ENCODE assay signal across 10 mouse cellular contexts in genomic region chr5:33934081-33934480, GRCm38 (mm10). TPM values are rescaled to one million over a fixed set of nuclear protein-coding genes. Genes with fewer than 3 reads are reported as not detected.
DNase-seq lines count a peak whose midpoint lies in the region; ATAC-seq and TF ChIP-seq lines count a peak whose summit lies in the region.
"Had no signal": no experiment of that assay in that cellular context is flagged by ENCODE, and none has a peak within 500 bp of the region (broad histone marks: within the 10 kb centered on the region; RNA-seq: fewer than 3 reads in every experiment).

No protein-coding gene starts in this region.

- no peak overlapping the region for H3K9ac ChIP-seq in heart, embryonic 12.5 days
- no peak overlapping the region for H3K9ac ChIP-seq in heart, adult 2 months (ENCODE audit: low read depth, low read length)
- no peak overlapping the region for H3K9ac ChIP-seq in forebrain, postnatal 0 days
- no peak overlapping the region for H3K9ac ChIP-seq in liver, postnatal 0 days (replicated peaks)

- intact Hi-C loops in heart, adult 2 months (cut with DNase I): no loop called here

- 82% methylated on average over 2 of the region's 2 CpGs for WGBS in heart, embryonic 12.5 days
- 92% methylated on average over 2 of the region's 2 CpGs for WGBS in heart, adult 2 months
- 94% methylated on average over 2 of the region's 2 CpGs for WGBS in forebrain, postnatal 0 days
- WGBS in liver, postnatal 0 days (ENCODE audit: insufficient replicate concordance): 65% methylated on average over 2 of the region's 2 CpGs

- H3K27ac ChIP-seq in heart, embryonic 12.5 days (ENCODE audit: poor library complexity, severe bottlenecking): no peak overlapping the region
- H3K27ac ChIP-seq in heart, adult 2 months: no peak overlapping the region
- H3K27ac ChIP-seq in forebrain, postnatal 0 days (ENCODE audit: low read depth, low read length): no peak overlapping the region
- peak overlapping the region; percentile 61 for H3K27ac ChIP-seq in liver, postnatal 0 days (ENCODE audit: low read depth)
- H3K27ac ChIP-seq: macrophage had no signal

- TF ChIP-seq EP300 in heart, adult 2 months (IDR thresholded peaks at IDR 0.05; ENCODE audit: insufficient read depth, low read depth, low read length): no peak
- no peak for TF ChIP-seq EP300 in liver, postnatal 0 days (IDR thresholded peaks at IDR 0.05; ENCODE audit: low read depth)

- H3K4me2 ChIP-seq in heart, embryonic 12.5 days: peak overlapping the region; percentile 48; the same call in 1 of the 2 replicates
- peak overlapping the region; percentile 55; the same call in 1 of the 2 replicates for H3K4me2 ChIP-seq in forebrain, postnatal 0 days (ENCODE audit: low read depth)
- H3K4me2 ChIP-seq in liver, postnatal 0 days (ENCODE audit: low read depth, low read length): peak overlapping the region; percentile 82

- no peak for TF ChIP-seq POLR2A in heart, adult 2 months (IDR thresholded peaks at IDR 0.05; ENCODE audit: insufficient read depth, low read depth, low read length)

- H3K27me3 ChIP-seq in heart, embryonic 12.5 days (replicated peaks): no peaks in the 10 kb centered on the region
- no peaks in the 10 kb centered on the region for H3K27me3 ChIP-seq in heart, adult 2 months (ENCODE audit: control insufficient read depth, insufficient read depth, low read length)
- no peaks in the 10 kb centered on the region for H3K27me3 ChIP-seq in forebrain, postnatal 0 days (ENCODE audit: insufficient read depth, low read length)
- no peaks in the 10 kb centered on the region for H3K27me3 ChIP-seq in liver, postnatal 0 days (ENCODE audit: insufficient read depth, low read length)

- peaks cover 19% of the 10 kb centered on the region for H3K4me1 ChIP-seq in heart, embryonic 12.5 days (replicated peaks)
- H3K4me1 ChIP-seq in heart, adult 2 months (ENCODE audit: control insufficient read depth, insufficient read depth, low read length): peaks cover 8% of the 10 kb centered on the region
- H3K4me1 ChIP-seq in forebrain, postnatal 0 days (ENCODE audit: insufficient read depth): peaks cover 18% of the 10 kb centered on the region
- H3K4me1 ChIP-seq in liver, postnatal 0 days (ENCODE audit: insufficient read depth): peaks cover 26% of the 10 kb centered on the region

- no peak for TF ChIP-seq CTCF in heart, adult 2 months (IDR thresholded peaks at IDR 0.05)
- TF ChIP-seq CTCF in forebrain, postnatal 0 days (IDR thresholded peaks at IDR 0.05; ENCODE audit: low read depth): no peak
- TF ChIP-seq CTCF in liver, postnatal 0 days (IDR thresholded peaks at IDR 0.05; ENCODE audit: low read depth): no peak

- H3K79me2 ChIP-seq in heart, adult 2 months (replicated peaks; ENCODE audit: control insufficient read depth, insufficient read depth, low read length): peaks cover 11% of the 10 kb centered on the region

- H3K36me3 ChIP-seq in heart, embryonic 12.5 days: peaks cover 34% of the 10 kb centered on the region
- H3K36me3 ChIP-seq in heart, adult 2 months (ENCODE audit: control insufficient read depth, insufficient read depth, low read length): peaks cover 7% of the 10 kb centered on the region
- H3K36me3 ChIP-seq in forebrain, postnatal 0 days (ENCODE audit: insufficient read depth): peaks cover 14% of the 10 kb centered on the region; the same call in 1 of the 2 replicates
- H3K36me3 ChIP-seq in liver, postnatal 0 days (replicated peaks; ENCODE audit: insufficient read depth, low read length): peaks cover 11% of the 10 kb centered on the region; the same call in 1 of the 2 replicates

- ATAC-seq in heart, embryonic 12.5 days (ENCODE audit: insufficient number of reproducible peaks, low FRiP score): no peak
- no peak for ATAC-seq in forebrain, postnatal 0 days
- ATAC-seq in liver, postnatal 0 days: no peak

- peaks cover 7% of the 10 kb centered on the region for H3K9me3 ChIP-seq in heart, embryonic 12.5 days (replicated peaks)
- H3K9me3 ChIP-seq in forebrain, postnatal 0 days (ENCODE audit: low read length): no peaks in the 10 kb centered on the region
- H3K9me3 ChIP-seq in liver, postnatal 0 days (ENCODE audit: low read length): no peaks in the 10 kb centered on the region

- no peak for DNase-seq in heart, adult 2 months
- DNase-seq in CD4-positive helper T cell, adult 2 months (ENCODE audit: low read depth, low spot score): peak; percentile 16
- no peak for DNase-seq in forebrain, postnatal 0 days
- no peak for DNase-seq in liver, postnatal 0 days
- no peak for DNase-seq in frontal cortex, adult 2 months (ENCODE audit: extremely low spot score in 1 of 2, low spot score in 1 of 2)
- DNase-seq in ovary, postnatal 36 days (ENCODE audit: low spot score): no peak
- no peak for DNase-seq in right cerebral cortex, postnatal 25 days
- DNase-seq: kidney, postnatal 14 days had no signal

- H3K4me3 ChIP-seq in heart, embryonic 12.5 days: no peak overlapping the region
- no peak overlapping the region for H3K4me3 ChIP-seq in heart, adult 2 months
- H3K4me3 ChIP-seq in forebrain, postnatal 0 days (ENCODE audit: low read depth, low read length): no peak overlapping the region
- peak overlapping the region; percentile 90 for H3K4me3 ChIP-seq in liver, postnatal 0 days (ENCODE audit: low read depth, low read length)

RNA-seq across cellular contexts. Expression of gene Nelfa, which starts 2.1 kb away (rescaled TPM):
- 36.5 and 39.8 TPM in 2 replicates for polyA plus RNA-seq in heart, embryonic 12.5 days (2016; fragmentation: Nextera tagmentation; extraction: Ambion mirVana)
- 10 to 100 TPM; 10.3 to 10.4 TPM for total RNA-seq in heart, adult 2 months (2021)
- polyA plus RNA-seq in heart, adult 2 months (2012; rRNA removed): 15.8 and 18.4 TPM in 2 replicates
- total RNA-seq in forebrain, postnatal 0 days (2014; rRNA removed): 23.2 and 28.5 TPM in 2 replicates
- polyA plus RNA-seq in forebrain, postnatal 0 days (2015; fragmentation: Nextera tagmentation; extraction: Ambion mirVana): 28.9 and 32.6 TPM in 2 replicates
- 12.3 and 13.0 TPM in 2 replicates for polyA plus RNA-seq in liver, postnatal 0 days (2015; fragmentation: Nextera tagmentation; extraction: Ambion mirVana)
- polyA plus RNA-seq in frontal cortex, adult 2 months (2012; rRNA removed): 29.9 and 33.4 TPM in 2 replicates

RNA-seq across cellular contexts. Expression of gene Gm1673, which starts 49.2 kb away (rescaled TPM):
- 93.7 and 97.0 TPM in 2 replicates for polyA plus RNA-seq in heart, embryonic 12.5 days (2016; fragmentation: Nextera tagmentation; extraction: Ambion mirVana)
- 1 to 10 TPM; 2.2 to 2.6 TPM for total RNA-seq in heart, adult 2 months (2021)
- polyA plus RNA-seq in heart, adult 2 months (2012; rRNA removed): 3.7 and 7.6 TPM in 2 replicates
- 539 and 762 TPM in 2 replicates for total RNA-seq in forebrain, postnatal 0 days (2014; rRNA removed)
- 747 and 963 TPM in 2 replicates for polyA plus RNA-seq in forebrain, postnatal 0 days (2015; fragmentation: Nextera tagmentation; extraction: Ambion mirVana)
- polyA plus RNA-seq in liver, postnatal 0 days (2015; fragmentation: Nextera tagmentation; extraction: Ambion mirVana): 3.6 and 6.0 TPM in 2 replicates
- 169 and 190 TPM in 2 replicates for polyA plus RNA-seq in frontal cortex, adult 2 months (2012; rRNA removed)

Comparison
In these comparisons a context has a peak if more than half of its experiments do, and no peak if none do; other contexts are left out.
1. RNA of gene Gm1673, which starts 49.2 kb away (polyA plus RNA-seq): 747 to 963 TPM in forebrain, postnatal 0 days, 169 to 190 TPM in frontal cortex, adult 2 months and 93.7 to 97.0 TPM in heart, embryonic 12.5 days; 3.7 to 7.6 TPM in heart, adult 2 months and 3.6 to 6.0 TPM in liver, postnatal 0 days; every median in the first group is over 10 times any median in the second.
2. Peak in every context shown above with its lines, with median percentiles within 50 percentile points of each other: H3K4me2 ChIP-seq.